Comparison of ENCODE assay signal across 15 mouse cellular contexts in the genomic region with DNA sequence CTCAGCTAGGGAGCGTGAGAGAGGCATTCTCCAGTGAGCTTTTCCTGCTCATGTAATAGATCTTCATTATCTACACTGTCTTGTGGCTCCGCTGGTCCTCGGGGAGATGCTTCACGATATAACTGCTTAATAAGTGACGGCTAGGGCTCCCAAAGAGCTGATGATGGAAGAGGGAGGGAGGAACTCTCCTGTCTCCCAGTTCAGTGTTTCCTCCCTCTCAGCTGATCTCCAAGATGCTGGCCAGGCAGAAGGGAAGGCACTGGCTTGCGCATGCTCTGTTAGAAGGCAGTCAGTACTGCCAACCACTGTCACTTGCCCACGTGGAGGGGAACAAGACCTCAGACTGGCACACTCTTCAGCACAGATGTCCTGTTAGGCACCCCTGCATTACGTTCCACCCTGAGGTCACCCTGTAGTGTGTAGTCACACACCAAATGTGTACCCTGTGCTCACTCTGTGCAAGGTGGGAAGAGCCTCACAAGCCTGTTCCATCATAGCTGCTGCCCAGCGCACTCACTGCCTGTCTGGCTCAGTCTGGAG.
DNase-seq lines count a peak whose midpoint lies in the region; ATAC-seq and TF ChIP-seq lines count a peak whose summit lies in the region.
"Had no signal": no experiment of that assay in that cellular context is flagged by ENCODE, and none has a peak within 500 bp of the region (broad histone marks: within the 10 kb centered on the region; RNA-seq: fewer than 3 reads in every experiment).

No protein-coding gene starts in this region.

- H3K27me3 ChIP-seq in forebrain, embryonic 16.5 days (replicated peaks; ENCODE audit: control insufficient read depth, insufficient read depth, low read length): no peaks in the 10 kb centered on the region
- H3K27me3 ChIP-seq in hindbrain, postnatal 0 days (ENCODE audit: insufficient read depth, low read length): no peaks in the 10 kb centered on the region
- no peaks in the 10 kb centered on the region for H3K27me3 ChIP-seq in liver, embryonic 11.5 days (replicated peaks; ENCODE audit: control insufficient read depth, insufficient read depth, low read length)
- H3K27me3 ChIP-seq: heart, embryonic 15.5 days had no signal

- peak; percentile 64 for DNase-seq in heart, adult 11 months
- no peak for DNase-seq in heart, postnatal 25 days (ENCODE audit: low spot score)
- DNase-seq in MN1 (ENCODE audit: low spot score): peak; percentile 22
- peak; percentile 62 for DNase-seq in hindbrain, postnatal 0 days (ENCODE audit: low spot score)
- DNase-seq in liver, embryonic 11.5 days (ENCODE audit: low spot score): no peak
- DNase-seq in layer of hippocampus, postnatal 25 days (ENCODE audit: extremely low spot score in 1 of 2, low spot score in 1 of 2): no peak
- no peak for DNase-seq in yolk sac, embryonic 10.5 days (ENCODE audit: low spot score)
- DNase-seq: cerebellum, adult 11-12 months; lung, adult 18-20 months had no signal

- H3K27ac ChIP-seq in forebrain, embryonic 16.5 days (ENCODE audit: low read length): no peak overlapping the region
- H3K27ac ChIP-seq in hindbrain, postnatal 0 days: no peak overlapping the region
- no peak overlapping the region for H3K27ac ChIP-seq in liver, embryonic 11.5 days (ENCODE audit: low read depth, low read length)
- H3K27ac ChIP-seq: heart, embryonic 15.5 days; kidney, postnatal 0 days; layer of hippocampus, adult 2 months; macrophage had no signal

- intact Hi-C loops in heart, postnatal 25 days (cut with DNase I): no loop called here

- 69% methylated on average over 9 of the region's 9 CpGs for WGBS in forebrain, embryonic 16.5 days
- WGBS in hindbrain, postnatal 0 days: 59% methylated on average over 9 of the region's 9 CpGs
- 66% methylated on average over 9 of the region's 9 CpGs for WGBS in liver, embryonic 11.5 days

- no peak overlapping the region for H3K4me3 ChIP-seq in forebrain, embryonic 16.5 days (replicated peaks; ENCODE audit: low read length)
- no peak overlapping the region for H3K4me3 ChIP-seq in hindbrain, postnatal 0 days (ENCODE audit: low read length)
- H3K4me3 ChIP-seq in liver, embryonic 11.5 days (ENCODE audit: low read depth, low read length): no peak overlapping the region
- H3K4me3 ChIP-seq: heart, embryonic 15.5 days; layer of hippocampus, adult 2 months had no signal

- no peaks in the 10 kb centered on the region for H3K36me3 ChIP-seq in forebrain, embryonic 16.5 days (ENCODE audit: control insufficient read depth, insufficient read depth)
- H3K36me3 ChIP-seq in hindbrain, postnatal 0 days (ENCODE audit: insufficient read depth, low read length): no peaks in the 10 kb centered on the region
- no peaks in the 10 kb centered on the region for H3K36me3 ChIP-seq in liver, embryonic 11.5 days (ENCODE audit: control insufficient read depth, insufficient read depth, low read length)
- H3K36me3 ChIP-seq: heart, embryonic 15.5 days had no signal

- peak; percentile 56 for ATAC-seq in forebrain, embryonic 16.5 days
- ATAC-seq in hindbrain, postnatal 0 days: peak; percentile 68
- ATAC-seq in liver, embryonic 11.5 days (replicated peaks; ENCODE audit: low FRiP score): no peak
- ATAC-seq: inflammation-experienced regulatory T-cells, adult 6 months had no signal

- no peak for TF ChIP-seq CTCF in hindbrain, postnatal 0 days (IDR thresholded peaks at IDR 0.05; ENCODE audit: low read depth)

- peaks cover 13% of the 10 kb centered on the region for H3K4me1 ChIP-seq in forebrain, embryonic 16.5 days (replicated peaks; ENCODE audit: control insufficient read depth, insufficient read depth, low read length)
- H3K4me1 ChIP-seq in hindbrain, postnatal 0 days (ENCODE audit: insufficient read depth, low read length): no peaks in the 10 kb centered on the region
- no peaks in the 10 kb centered on the region for H3K4me1 ChIP-seq in liver, embryonic 11.5 days (replicated peaks; ENCODE audit: control insufficient read depth, insufficient read depth, low read length)

- no peak overlapping the region for H3K4me2 ChIP-seq in forebrain, embryonic 16.5 days (ENCODE audit: low read length)
- no peak overlapping the region for H3K4me2 ChIP-seq in hindbrain, postnatal 0 days (ENCODE audit: low read depth, low read length)
- H3K4me2 ChIP-seq in liver, embryonic 11.5 days: no peak overlapping the region
- H3K4me2 ChIP-seq: heart, embryonic 15.5 days had no signal

- H3K9ac ChIP-seq in forebrain, embryonic 16.5 days (replicated peaks; ENCODE audit: low read depth, low read length): no peak overlapping the region
- no peak overlapping the region for H3K9ac ChIP-seq in hindbrain, postnatal 0 days (replicated peaks; ENCODE audit: low read length)
- H3K9ac ChIP-seq in liver, embryonic 11.5 days (ENCODE audit: low read depth, low read length): no peak overlapping the region
- H3K9ac ChIP-seq: heart, embryonic 15.5 days had no signal

- no peaks in the 10 kb centered on the region for H3K9me3 ChIP-seq in forebrain, embryonic 16.5 days (ENCODE audit: control insufficient read depth, low read length)
- no peaks in the 10 kb centered on the region for H3K9me3 ChIP-seq in hindbrain, postnatal 0 days (ENCODE audit: low read length)
- H3K9me3 ChIP-seq in liver, embryonic 11.5 days (ENCODE audit: control insufficient read depth, low read length): peaks cover 3% of the 10 kb centered on the region; the same call in 1 of the 2 replicates

Comparison
In these comparisons a context has a peak if more than half of its experiments do, and no peak if none do; other contexts are left out.
1. DNase-seq: peak in heart, adult 11 months (single experiment), MN1 (single experiment) and hindbrain, postnatal 0 days (single experiment); none in heart, postnatal 25 days (single experiment), liver, embryonic 11.5 days (single experiment), layer of hippocampus, postnatal 25 days (0 of 2) and yolk sac, embryonic 10.5 days (single experiment).